Mouse (Mus musculus) fat pad, adult 2 months (tissue): Measurements from ENCODE around the gene Nup133.

ENCODE experiments used
- DNase-seq: peaks from one replicate; pipeline ENCODE4 v3.0.0-alpha.2; 2011; ENCODE audit warnings: low read depth, low spot score; ENCODE audit errors: extremely low read depth

Nup133 gene

DNA sequence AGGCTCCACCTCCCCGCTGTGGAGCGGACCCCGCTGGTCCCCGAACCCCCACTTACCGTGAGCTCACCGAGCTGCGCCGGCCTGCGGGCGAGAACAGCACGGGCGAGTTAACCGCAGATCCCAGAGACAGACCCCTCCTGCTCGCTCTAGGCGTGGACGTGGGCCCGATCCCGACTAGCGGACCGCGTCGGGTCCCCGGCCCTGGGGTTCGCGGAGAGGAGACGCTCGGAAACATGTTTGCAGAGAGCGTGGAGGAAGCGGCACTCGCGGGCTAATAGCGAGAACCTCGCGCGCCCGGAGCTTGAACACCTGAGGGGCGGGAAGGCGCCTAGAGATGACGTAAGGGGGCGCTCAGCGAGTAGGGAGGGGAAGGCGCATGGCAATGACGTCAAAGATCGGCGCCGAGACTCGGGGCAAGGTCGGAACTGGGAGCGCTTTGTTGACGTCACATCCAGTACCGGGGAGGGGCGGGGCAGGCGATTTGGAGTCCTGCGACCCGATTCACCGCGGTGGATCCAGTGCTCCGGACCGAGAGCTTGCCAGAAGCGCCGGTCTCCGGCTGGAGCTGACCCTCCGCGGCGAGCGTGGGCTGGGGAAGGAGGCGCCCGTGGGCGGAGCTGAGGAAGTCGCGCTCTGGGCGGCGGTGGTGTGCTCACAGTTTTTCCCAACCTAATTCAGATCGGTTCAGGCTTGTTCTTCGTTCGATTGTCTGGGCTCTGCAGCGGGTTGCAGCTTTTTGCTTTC, at the start of gene Nup133:
Gene Nup133 (minus strand): TSS at position 324 of the 744 bp plus-strand sequence.
- DNase-seq, result peak; percentile 67

- DNase-seq, result peak; percentile 80
Observed at GRCm38 (mm10) chr8:123993997-123994396, 44.9 kb upstream of the Nup133 start.

DNA sequence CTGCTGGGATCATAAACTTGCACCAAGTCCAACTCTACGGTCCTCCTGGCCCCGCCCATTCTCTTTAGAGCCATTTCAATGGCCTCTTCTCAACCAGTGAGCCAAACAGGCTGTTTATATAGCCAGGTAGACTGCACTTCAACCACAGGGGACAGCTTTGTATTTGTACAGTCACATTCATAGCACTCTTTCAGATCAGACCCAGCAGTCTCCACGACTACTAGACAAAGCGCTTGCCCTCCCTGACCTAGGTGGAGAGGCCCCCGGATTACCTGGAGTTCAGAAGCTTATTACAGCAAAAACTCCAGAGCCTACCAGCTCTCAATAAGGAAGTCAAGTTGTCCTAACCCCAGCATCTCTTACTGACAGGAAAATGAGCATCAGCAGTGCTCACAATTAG, 44.5 kb upstream of the Nup133 start:
- DNase-seq, result no peak

DNA sequence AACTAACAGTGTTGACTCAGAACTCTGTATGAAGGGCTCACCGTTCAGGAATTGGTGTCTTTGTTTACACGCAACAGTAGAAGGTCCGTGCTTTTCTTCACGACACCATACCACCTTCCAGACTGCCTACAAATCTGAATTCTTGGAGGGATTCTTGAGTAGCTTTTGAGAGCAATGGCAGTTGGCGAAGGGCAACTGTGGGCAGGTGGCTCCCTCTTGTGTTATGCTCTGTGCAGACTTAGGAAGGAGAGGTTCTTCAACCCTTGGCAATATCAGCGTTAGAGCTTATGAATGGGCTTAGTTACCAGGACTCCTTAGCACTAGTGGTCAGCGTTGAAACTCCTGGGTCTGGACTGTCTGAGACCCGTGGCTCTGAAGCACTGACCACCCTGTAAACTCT, 43.5 kb upstream of the Nup133 start:
- no peak for DNase-seq

- no peak for DNase-seq
Observed at GRCm38 (mm10) chr8:123990277-123991049, 41.4 kb upstream of the Nup133 start.

DNA sequence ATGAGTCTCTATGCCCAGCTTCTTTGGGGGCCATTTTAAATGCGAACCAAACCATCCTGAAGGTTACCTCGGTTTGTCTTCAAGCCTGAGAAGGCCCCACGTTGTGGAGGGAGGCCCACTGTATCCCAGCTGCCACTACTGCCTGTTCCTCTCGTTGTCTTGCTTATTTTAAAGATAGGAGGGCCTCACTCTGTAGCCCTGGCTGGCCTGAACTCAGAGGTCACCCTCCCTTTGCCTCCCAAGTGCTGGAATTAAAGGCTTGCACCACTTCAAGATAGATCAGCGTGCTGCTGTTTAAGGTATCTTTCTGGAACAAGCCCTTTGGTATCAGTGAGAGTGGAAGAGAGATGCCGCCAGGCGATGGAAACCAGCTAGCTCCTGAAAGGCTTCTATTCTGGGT, 40.1 kb upstream of the Nup133 start:
- no peak for DNase-seq

- no peak for DNase-seq
Observed at GRCm38 (mm10) chr8:123988605-123989038, 39.6 kb upstream of the Nup133 start.

DNA sequence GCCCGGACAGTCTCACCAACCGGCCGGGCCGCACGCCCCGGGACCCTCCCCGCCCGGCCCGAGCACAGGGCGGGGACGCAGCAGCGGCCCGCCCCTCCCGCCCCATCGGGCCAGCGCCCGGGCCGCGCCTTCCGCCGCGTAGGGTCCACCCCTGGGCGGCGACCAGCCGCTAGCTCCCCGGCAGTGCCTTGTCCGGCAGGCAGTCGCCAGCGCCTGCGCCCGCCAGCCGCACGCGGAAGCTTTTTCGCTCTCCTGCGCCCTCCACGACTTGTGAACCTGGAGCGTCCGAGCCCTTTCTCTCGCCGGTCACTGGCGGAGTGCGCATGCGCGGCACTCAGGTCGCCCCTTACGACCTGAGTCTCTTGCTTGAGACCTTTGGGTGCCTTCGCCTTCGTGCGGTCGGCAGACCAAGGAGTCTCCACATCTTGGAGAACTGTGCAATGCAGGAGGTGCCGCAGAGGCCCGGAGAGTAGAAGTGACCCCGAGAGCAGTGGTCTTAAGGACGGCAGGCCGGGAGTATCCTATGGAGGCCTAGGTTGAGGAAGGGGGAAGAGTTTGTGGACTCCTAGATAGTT, 33.8 kb upstream of the Nup133 start, which contains the start of gene Abcb10:
Gene Abcb10 (minus strand): TSS at position 297 of the 575 bp plus-strand sequence.
- DNase-seq, result no peak

DNA sequence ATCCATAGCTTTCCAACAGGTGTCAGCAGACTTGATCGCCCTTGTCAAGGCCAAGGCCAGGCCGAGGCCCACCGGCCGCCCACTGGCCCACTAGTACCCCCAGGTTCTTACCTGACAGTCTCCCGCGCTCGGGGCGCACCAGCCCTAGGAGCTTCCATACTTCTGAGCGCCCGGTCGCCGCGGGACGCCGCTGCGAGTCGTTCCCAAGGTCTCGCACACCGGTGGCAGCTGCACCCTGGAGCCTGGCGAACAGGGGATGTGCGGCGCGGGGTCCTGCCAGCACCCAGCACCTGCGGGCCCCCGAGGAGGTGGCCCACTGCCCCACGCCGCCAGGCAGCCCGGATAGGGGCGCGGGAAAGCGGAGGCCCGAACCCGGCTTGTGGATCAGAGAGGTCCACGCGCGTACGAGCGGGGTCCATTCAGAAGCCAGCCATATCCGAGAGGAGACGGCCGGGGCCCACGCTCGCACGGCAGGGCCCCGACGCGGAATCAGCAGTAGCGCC, 33.3 kb upstream of the Nup133 start:
- no peak for DNase-seq

GRCm38 (mm10) chr8:123981674-123982073, 32.6 kb upstream of the Nup133 start:
- DNase-seq, result no peak

DNA sequence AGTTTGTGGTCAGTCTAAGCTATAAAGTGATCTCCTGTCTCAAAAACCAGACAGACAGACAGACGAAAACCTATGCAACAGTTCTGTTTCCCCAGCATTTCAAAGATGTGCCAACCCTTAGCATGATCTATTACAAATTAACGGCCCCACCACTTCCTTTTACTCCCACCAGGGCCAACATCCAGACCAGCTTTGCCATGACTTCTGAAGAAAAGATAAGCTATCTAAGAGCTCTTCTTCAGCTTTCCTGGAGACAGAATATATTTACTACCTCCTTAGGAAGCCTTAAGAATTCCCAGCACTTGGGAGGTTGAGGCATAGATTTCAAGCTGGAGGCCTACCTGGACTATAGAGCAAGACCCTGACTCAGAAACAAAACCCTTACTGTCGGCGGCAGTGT, 31.2 kb upstream of the Nup133 start:
- no peak for DNase-seq

DNA sequence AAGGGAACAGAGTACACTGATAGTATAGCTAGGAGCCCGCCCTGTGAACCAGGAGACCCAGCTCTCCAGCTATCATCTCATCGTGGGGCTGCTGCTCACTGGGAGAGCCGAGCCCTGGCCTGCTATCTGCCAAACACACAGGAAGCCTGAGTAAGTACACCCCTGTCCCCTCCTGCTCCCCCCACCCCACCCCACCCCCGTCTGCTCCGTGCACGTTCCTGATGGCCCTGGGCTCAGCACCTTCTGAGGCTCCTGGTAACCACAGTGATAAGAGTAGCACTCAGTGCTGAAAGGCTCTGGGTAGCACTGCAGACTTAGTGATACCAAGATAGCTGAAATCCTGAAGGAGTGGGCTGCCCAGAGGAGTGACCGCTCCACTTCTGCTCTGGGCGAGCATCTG, 29.9 kb upstream of the Nup133 start:
- no peak for DNase-seq

- DNase-seq, result no peak
Observed at GRCm38 (mm10) chr8:123978166-123978838, 29.2 kb upstream of the Nup133 start.

DNA sequence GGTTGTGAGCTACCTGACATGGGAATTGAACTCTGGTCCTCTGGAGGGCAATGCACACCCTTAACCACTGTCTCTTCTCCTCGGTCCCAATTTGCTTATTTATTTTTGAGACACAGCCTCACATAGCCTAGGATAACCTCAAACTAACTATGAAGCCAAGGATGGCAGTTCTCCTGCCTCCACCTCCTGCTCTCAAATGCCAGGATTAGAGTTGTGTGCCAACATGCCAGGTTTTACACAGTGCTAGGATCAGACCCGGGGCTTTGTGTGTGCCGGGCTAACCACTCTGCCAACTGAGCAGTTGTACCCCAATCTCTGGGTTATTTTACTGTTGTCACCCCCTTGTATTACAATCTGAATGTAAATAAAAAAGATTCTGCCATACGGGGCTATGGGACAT, 28.4 kb upstream of the Nup133 start:
- DNase-seq, result no peak

- no peak for DNase-seq
Observed at GRCm38 (mm10) chr8:123973495-123973894, 24.4 kb upstream of the Nup133 start.

- no peak for DNase-seq
Observed at GRCm38 (mm10) chr8:123966896-123967295, 17.8 kb upstream of the Nup133 start.

GRCm38 (mm10) chr8:123961371-123961770, 12.3 kb upstream of the Nup133 start:
- no peak for DNase-seq

DNA sequence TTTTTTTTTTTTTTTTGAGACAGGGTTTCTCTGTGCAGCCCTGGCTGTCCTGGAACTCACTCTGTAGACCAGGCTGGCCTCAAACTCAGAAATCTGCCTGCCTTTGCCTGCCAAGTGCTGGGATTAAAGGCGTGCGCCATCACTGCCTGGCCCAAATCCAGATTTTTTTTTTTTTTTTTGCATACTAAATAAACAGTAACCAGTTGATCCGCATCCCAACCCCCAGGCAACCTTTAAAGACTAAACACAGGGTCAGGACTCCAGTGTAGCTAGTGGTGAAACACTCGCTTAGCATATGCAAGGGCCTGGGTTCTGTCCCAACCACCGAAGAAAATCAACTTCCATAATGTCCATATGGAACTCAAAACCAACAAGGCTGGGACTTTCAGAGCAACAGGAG, 11.5 kb upstream of the Nup133 start:
- peak; percentile 64 for DNase-seq

- DNase-seq, result no peak
Observed at GRCm38 (mm10) chr8:123960056-123960455, 11.0 kb upstream of the Nup133 start.

DNA sequence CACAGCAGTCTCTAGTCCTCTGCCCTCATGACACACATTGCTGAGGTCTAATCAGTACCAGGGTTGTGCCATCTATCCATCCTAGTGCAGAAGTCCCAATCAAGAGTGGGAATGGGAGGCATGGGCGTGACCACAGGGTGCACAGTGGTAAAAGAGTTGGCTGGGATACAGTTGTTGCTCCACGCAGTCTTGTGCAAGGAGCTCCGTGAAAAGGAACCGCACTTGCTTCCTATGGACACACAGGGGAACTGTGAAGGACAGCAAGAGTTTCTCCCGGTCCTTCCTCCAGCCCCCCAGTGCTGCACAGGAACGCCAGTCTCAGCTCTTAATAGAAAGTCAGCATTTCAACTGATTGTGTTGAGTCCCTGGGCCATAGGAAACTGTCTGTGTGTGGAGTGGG, 10.4 kb upstream of the Nup133 start:
- DNase-seq, result no peak

DNA sequence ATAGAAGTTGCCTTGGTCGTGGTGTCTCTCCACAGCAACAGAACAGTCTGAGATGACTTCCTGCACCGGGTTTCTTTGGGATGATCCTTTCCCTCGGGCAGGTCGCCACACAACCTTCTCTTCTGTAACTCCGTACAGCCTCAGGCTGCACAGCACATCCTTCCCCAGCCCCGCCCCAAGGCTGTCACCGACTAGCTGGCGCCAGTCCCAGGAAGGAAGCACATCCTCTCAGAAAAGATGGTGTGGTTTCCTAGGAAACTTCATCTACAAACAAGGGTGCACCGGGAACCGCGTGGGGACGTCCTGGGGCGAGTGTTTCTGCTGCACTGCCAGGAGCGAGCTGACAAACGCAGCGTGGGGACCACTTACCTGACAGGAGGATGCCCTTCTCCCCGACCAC, 9.1 kb upstream of the Nup133 start:
- no peak for DNase-seq
